Mouse (Mus musculus) cerebellum, postnatal 25 days (tissue): ENCODE data around the gene Cyp2d9.
"Not testable (repeated sequence)": the region's sequence is repeated elsewhere in the genome, so short reads cannot be mapped to it uniquely, and the experiment has no call there.

ENCODE experiments used
- DNase-seq, 2 experiments: peaks; one replicate each; pipeline ENCODE4 v3.0.0; 2021; ENCODE audit warnings: mixed read lengths in 2 of 2

Cyp2d9 gene

GRCm38 (mm10) chr15:82452133-82452532 is 18.9 kb downstream of the Cyp2d9 start:
- not testable (repeated sequence) for DNase-seq

GRCm38 (mm10) chr15:82453501-82453900 is 20.3 kb downstream of the Cyp2d9 start:
- DNase-seq, result not testable (repeated sequence)

GRCm38 (mm10) chr15:82456086-82456790 is 23.0 kb downstream of the Cyp2d9 start:
- not testable (repeated sequence) for DNase-seq

GRCm38 (mm10) chr15:82457064-82458021 is 24.1 kb downstream of the Cyp2d9 start:
- no peak for DNase-seq

- DNase-seq, result not testable (repeated sequence)
Measured at GRCm38 (mm10) chr15:82459266-82459665, 26.0 kb downstream of the Cyp2d9 start.

- no peak for DNase-seq
Measured at GRCm38 (mm10) chr15:82464701-82465100, 31.5 kb downstream of the Cyp2d9 start.

- DNase-seq, result not testable (repeated sequence)
Measured at GRCm38 (mm10) chr15:82494273-82494672, 61.0 kb downstream of the Cyp2d9 start.
